Mouse (Mus musculus): ENCODE measurements at regions not wholly inside any gene's neighbourhood (a gene's known extent, or its start where the extent isn't known, plus 50 kb on each side); places are given as distances from the start of the nearest gene placed in this dataset.

DNA sequence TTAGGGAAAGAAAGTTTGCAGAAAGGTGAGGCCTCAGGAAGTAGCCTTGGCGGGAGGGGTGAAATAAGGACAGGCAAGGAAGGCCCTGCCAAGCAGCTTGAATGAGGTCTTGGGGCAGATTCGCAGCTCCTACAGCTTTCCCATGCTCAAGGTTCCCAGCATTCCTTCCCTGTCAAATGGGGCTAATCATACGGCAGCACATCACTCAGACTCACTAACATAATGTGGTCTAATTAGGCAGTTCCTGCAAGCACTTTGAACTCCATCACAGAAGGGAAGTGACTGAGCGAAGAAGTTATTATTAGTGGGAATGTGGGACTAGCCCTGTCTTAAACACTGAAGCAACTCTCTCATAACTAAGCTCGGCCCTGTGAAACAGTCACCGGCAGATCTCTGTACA, 87.1 kb upstream of the Gm10260 start:
- DNase-seq = no peak

DNA sequence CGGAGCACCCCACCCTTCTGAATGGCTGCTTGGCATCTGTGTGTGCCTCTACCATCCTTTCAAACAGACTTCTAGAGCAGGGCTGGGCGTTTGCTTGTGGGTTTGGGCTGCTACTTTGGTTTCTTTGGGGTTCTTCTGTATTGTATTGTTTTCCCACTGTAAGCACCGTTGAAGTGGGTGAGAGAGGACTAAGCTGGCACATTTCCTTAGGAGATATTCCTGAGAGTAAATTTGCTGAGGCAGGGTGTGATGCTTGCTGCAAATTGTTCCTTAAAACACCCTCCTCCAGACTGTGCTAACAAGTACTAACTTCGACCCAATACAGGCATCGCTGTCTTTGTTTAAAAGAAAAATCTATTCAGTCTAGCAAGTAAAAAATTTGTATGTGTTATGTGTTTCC, 84.7 kb upstream of the Gm10260 start:
- no peak for DNase-seq

GRCm38 (mm10) chr13:97842801-97843200, 82.4 kb upstream of the Gm10260 start:
- DNase-seq = no peak

- DNase-seq = no peak
Measured at GRCm38 (mm10) chr13:97841503-97841902, 81.1 kb upstream of the Gm10260 start.

- no peak for DNase-seq
Measured at GRCm38 (mm10) chr13:97839617-97840308, 79.3 kb upstream of the Gm10260 start.

DNA sequence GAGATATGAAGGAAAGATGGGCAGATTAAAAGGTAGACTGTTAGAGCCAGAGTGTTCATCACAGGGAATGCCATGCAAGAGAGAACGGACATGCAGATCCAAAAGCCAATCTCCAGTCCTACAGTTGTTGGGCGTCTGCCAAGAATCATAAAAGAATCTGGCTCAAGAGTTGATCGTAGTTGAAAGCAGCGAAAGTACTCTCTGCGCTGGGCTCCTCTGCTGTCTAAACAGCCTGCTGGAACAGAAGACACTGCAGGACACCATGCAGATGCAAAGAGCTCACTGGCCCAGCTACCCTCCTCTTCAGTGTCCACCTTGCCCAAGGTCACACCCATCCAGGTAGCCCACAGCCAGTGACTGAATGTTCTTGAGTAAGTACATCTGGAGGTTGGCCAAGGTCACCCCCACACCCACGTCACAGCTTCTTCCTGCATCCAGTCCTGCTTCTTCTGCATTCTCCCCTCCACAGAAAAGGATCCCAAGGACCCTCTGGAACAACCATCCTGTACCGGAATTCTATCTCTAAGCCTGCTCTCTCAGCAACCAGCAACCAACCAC, 77.1 kb upstream of the Gm10260 start:
- peak; percentile 49 to 55 for DNase-seq

- DNase-seq = no peak
Measured at GRCm38 (mm10) chr13:97832448-97832847, 72.0 kb upstream of the Gm10260 start.

DNA sequence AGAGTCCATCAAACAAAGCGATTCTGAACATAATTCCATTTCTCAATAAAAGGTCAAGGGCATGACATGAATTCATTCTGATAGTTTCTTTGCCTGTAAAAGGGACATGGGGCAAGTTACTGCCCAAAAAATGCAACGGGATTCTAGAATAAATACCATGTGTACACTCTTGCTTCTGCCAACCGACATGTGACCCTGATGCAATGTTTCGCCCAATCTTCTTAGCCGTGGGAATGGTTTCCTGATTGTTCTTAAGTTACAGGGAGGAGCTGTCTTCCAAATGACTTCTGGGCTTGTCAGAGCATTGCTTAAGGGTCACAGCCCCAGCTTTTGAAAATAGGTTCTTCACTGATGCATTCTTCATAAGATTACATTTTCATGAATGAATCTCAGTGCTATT, 71.4 kb upstream of the Gm10260 start:
- no peak for DNase-seq

DNA sequence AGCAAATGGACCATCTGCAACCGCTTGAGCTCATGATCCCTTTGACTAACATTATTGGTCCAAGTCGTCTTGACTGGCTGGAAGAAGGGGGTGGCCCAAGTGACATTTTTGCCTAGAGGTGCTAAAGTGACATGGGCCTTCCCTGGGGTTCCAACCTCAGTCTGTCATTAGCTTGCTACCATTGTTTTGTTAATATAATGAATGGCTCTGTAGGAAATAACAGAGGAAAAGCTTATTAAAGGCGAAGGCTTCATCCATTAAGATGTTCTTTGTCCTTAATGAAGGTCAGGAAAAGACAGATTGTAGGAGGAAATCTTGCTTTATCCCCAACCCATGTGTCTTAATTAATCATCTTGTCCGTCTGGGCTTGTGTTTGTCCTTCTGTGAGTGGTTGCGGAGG, 69.1 kb upstream of the Gm10260 start:
- no peak for DNase-seq

GRCm38 (mm10) chr13:97825801-97826576, 65.6 kb upstream of the Gm10260 start:
- no peak for DNase-seq

DNA sequence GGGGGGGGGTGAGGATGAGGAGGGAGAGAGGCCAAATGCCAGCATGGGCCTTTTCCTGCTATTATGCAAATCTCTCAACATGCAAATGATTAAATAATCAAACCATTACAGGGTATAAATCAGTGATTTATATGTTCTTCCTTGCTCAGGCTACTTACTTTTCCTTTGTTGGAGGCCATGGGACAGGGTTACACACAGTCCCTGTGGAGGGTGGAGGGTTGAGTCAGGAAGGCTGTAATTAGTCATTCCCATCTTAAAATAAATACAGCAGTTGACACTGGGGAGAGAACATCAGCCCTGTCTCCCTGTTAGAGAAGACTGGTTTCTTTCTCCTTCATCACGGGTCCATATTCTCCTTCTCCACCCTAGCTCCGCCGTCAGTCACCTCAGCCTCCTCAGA, 64.9 kb upstream of the Gm10260 start:
- no peak for DNase-seq

DNA sequence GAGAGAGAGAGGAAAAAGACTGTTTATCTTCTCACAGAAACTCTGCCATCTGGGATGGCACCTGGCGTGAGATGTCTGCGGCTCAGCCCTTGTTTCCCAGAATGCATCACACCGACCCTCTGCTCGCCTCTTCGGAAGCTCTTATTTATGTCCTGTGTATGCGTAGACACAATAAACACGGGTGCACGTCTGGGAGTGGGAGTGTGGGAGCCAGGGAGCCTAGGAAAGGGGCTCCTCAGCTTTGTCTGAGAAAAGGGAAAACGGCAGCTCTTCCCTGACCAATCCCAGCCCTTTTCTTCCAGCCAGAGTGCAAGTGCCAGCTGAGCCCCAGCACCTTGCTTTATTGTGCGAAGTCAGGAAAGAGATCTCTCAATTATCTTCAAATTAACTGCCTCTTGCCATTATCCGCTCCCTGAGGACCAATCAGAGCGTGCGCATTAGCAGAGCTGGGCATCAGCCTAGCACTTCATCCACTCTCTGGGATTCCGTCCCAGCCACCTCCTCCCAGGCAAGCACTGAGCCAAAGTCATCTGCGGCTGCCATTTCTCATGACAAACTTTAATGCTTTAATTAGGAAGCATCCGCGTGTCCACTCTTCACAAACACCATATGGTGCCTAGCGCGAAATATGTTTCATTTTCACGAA, 63.8 kb upstream of the Gm10260 start:
- DNase-seq = no peak

- DNase-seq = no peak
Measured at GRCm38 (mm10) chr13:97821630-97822029, 61.2 kb upstream of the Gm10260 start.

GRCm38 (mm10) chr13:97821011-97821410, 60.6 kb upstream of the Gm10260 start:
- DNase-seq = peak in 1 of 2 experiments; percentile 8

DNA sequence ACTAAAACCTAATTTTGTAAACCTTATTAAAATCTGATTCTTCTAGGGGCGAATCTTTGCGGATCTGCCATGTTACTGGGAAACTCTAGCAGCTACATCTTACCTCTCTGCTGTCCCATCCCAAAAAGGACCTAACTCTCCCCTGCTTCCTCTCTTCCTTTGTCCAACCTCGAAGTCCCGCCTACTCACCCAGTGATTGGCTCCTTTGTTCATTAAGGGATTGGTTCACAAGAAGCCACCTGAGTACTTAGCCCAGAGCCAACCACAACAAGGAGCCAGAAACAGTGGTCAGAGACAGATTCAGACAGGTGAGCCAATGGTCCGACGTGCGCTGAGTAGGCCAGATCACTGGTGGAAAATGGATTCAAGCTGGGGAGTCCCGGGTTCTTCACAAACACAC, 60.0 kb upstream of the Gm10260 start:
- DNase-seq = no peak

DNA sequence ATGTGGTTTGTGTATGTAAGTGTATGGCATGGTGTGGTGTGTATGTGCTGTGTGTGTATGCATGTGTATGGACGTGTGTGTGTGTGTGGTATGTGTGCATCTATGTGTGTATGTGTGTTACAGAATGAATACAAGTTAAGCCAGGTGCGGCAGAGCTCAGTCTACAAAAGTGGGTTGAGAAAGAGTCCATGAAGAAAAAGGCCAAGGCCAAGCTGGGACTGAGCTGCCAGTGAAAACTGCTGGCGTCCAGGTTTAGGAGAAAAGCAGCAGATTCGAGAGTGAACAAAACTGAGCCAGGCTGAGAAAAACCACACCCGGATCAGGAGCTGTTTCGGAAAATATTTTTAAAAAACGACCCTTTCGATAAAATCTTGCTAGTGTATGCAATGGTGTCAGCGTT, 58.6 kb upstream of the Gm10260 start:
- DNase-seq = no peak

GRCm38 (mm10) chr13:97816923-97817322, 56.5 kb upstream of the Gm10260 start:
- DNase-seq = no peak
